ENCODE assay signal across 15 mouse cellular contexts in the genomic region with DNA sequence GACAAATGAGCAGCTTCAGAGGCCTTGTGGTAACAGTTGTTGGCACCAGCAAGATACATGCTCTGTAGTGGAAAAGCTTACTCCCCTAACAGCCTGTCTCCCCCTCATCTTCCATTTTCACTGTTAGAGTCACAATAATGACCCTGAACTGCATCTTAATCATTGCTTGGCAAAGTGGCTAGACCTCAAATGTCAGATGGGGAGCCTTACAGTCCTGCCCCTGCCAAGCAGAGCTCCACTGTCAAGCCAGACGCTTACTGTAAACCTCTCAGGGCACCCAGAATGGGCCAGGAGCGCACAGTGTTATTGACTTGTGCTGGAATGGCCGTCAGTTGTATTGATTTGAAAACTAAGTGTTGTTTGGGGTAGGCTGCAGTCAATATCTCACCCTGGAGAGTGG.
"Had no signal": no experiment of that assay in that cellular context is flagged by ENCODE, and none has a peak within 500 bp of the region (broad histone marks: within the 10 kb centered on the region; RNA-seq: fewer than 3 reads in every experiment).

No protein-coding gene starts in this region.

- H3K9me3 ChIP-seq: midbrain, embryonic 10.5 days; midbrain, embryonic 12.5 days; neural tube, embryonic 12.5 days had no signal

- H3K4me1 ChIP-seq: midbrain, embryonic 12.5 days; neural tube, embryonic 12.5 days had no signal

- H3K4me2 ChIP-seq: lung, embryonic 14.5 days; midbrain, embryonic 12.5 days; neural tube, embryonic 12.5 days had no signal

- ATAC-seq: midbrain, embryonic 16.5 days had no signal

- H3K36me3 ChIP-seq: midbrain, embryonic 10.5 days; midbrain, embryonic 12.5 days; neural tube, embryonic 12.5 days had no signal

- DNase-seq: lung, adult 18-20 months; lung, embryonic 14.5 days; lung, postnatal 10 days; lung, postnatal 4 days; midbrain, embryonic 14.5 days; right cerebral cortex, postnatal 25 days; right cerebral cortex, postnatal 4 days; spleen, adult 18-20 months; thymus, adult 18-20 months; thymus, postnatal 14 days; thymus, postnatal 36 days had no signal

- H3K4me3 ChIP-seq: midbrain, embryonic 10.5 days; midbrain, embryonic 12.5 days; neural tube, embryonic 12.5 days had no signal

- H3K9ac ChIP-seq: lung, embryonic 14.5 days; midbrain, embryonic 12.5 days; neural tube, embryonic 12.5 days had no signal

- H3K27ac ChIP-seq: midbrain, embryonic 10.5 days; midbrain, embryonic 12.5 days; neural tube, embryonic 12.5 days had no signal
